Comparison of ENCODE assay signal across 14 mouse cellular contexts in genomic region chr1:178707925-178708351, GRCm38 (mm10).
DNase-seq lines count a peak whose midpoint lies in the region; ATAC-seq lines count a peak whose summit lies in the region.
"Had no signal": no experiment of that assay in that cellular context is flagged by ENCODE, and none has a peak within 500 bp of the region (broad histone marks: within the 10 kb centered on the region; RNA-seq: fewer than 3 reads in every experiment).

No protein-coding gene starts in this region.

- no peak overlapping the region for H3K4me3 ChIP-seq in liver, embryonic 12.5 days
- no peak overlapping the region for H3K4me3 ChIP-seq in intestine, embryonic 16.5 days (ENCODE audit: low read length)
- H3K4me3 ChIP-seq: neural tube, embryonic 12.5 days had no signal

- H3K4me1 ChIP-seq in liver, embryonic 12.5 days, result peaks cover 50% of the 10 kb centered on the region
- H3K4me1 ChIP-seq in intestine, embryonic 16.5 days (ENCODE audit: control insufficient read depth, insufficient read depth, low read length), result no peaks in the 10 kb centered on the region

- H3K36me3 ChIP-seq in liver, embryonic 12.5 days, result no peaks in the 10 kb centered on the region
- H3K36me3 ChIP-seq in intestine, embryonic 16.5 days (ENCODE audit: control insufficient read depth, insufficient read depth, low read length), result no peaks in the 10 kb centered on the region
- H3K36me3 ChIP-seq: neural tube, embryonic 12.5 days had no signal

- no peak for DNase-seq in liver
- DNase-seq in kidney, postnatal 14 days, result peak; percentile 58
- DNase-seq in urinary bladder, postnatal 36 days (ENCODE audit: low spot score in 2 of 2), result peak; percentile 28 to 33
- DNase-seq in left cerebral cortex, adult 9 months (ENCODE audit: low spot score in 2 of 2), result no peak
- no peak for DNase-seq in layer of hippocampus, adult 11-12 months (ENCODE audit: low spot score)
- DNase-seq in lung, adult 18-20 months, result no peak
- DNase-seq: heart, postnatal 36 days; left cerebral cortex, postnatal 4 days; liver, postnatal 0 days; thymus, postnatal 25 days had no signal

- H3K9ac ChIP-seq in liver, embryonic 12.5 days, result no peak overlapping the region
- H3K9ac ChIP-seq in intestine, embryonic 16.5 days (ENCODE audit: low read depth, low read length), result no peak overlapping the region
- H3K9ac ChIP-seq: liver, postnatal 0 days; neural tube, embryonic 12.5 days had no signal

- 0 out of 2 replicates have a peak overlapping the region, but pooled peaks have one; percentile 4 for H3K4me2 ChIP-seq in liver, embryonic 12.5 days
- H3K4me2 ChIP-seq in intestine, embryonic 16.5 days (ENCODE audit: low read depth, low read length), result 0 out of 2 replicates have a peak overlapping the region, but pooled peaks have one; percentile 12
- H3K4me2 ChIP-seq: neural tube, embryonic 12.5 days had no signal

- H3K27ac ChIP-seq in liver, embryonic 12.5 days, result no peak overlapping the region
- no peak overlapping the region for H3K27ac ChIP-seq in intestine, embryonic 16.5 days (ENCODE audit: low read length)
- H3K27ac ChIP-seq: neural tube, embryonic 12.5 days had no signal

- no peaks in the 10 kb centered on the region for H3K9me3 ChIP-seq in liver, embryonic 12.5 days (replicated peaks)
- no peaks in the 10 kb centered on the region for H3K9me3 ChIP-seq in intestine, embryonic 16.5 days (ENCODE audit: control insufficient read depth, low read length)
- H3K9me3 ChIP-seq: neural tube, embryonic 12.5 days had no signal

- 53% methylated on average over 7 of the region's 7 CpGs for WGBS in liver, embryonic 12.5 days (ENCODE audit: insufficient replicate concordance)
- WGBS in intestine, embryonic 16.5 days, result 30% methylated on average over 7 of the region's 7 CpGs

- ATAC-seq in liver, embryonic 12.5 days, result no peak
- peak; percentile 90 for ATAC-seq in intestine, embryonic 16.5 days
- ATAC-seq: activated CD4-positive, CD25-positive, alpha-beta regulatory T cell, adult 4 months; liver, postnatal 0 days had no signal

- H3K27me3 ChIP-seq in liver, embryonic 12.5 days (replicated peaks), result no peaks in the 10 kb centered on the region; the same call in 1 of the 2 replicates
- H3K27me3 ChIP-seq in intestine, embryonic 16.5 days (replicated peaks; ENCODE audit: control insufficient read depth, insufficient read depth, low read length), result no peaks in the 10 kb centered on the region
- H3K27me3 ChIP-seq: neural tube, embryonic 12.5 days had no signal

Comparison
In these comparisons a context has a peak if more than half of its experiments do, and no peak if none do; other contexts are left out.
1. DNase-seq: peak in kidney, postnatal 14 days (single experiment) and urinary bladder, postnatal 36 days (2 of 2); none in liver (single experiment), left cerebral cortex, adult 9 months (0 of 2), layer of hippocampus, adult 11-12 months (single experiment) and lung, adult 18-20 months (0 of 2).